Mouse (Mus musculus) forebrain, embryonic 16.5 days (tissue): ENCODE results near the gene Cnot6. TPM values are rescaled to one million over a fixed set of nuclear protein-coding genes. Genes with fewer than 3 reads are reported as not detected.
A peak's percentile ranks its signal among the peaks of the same experiment; 100 is the strongest.

Source experiments
- ATAC-seq: fragments of 200-750 bp; cut with Nextera tagmentation; 2 replicates; pipeline ENCODE4 v1.8.0; 2017; ENCODE audit warnings: mild to moderate bottlenecking, moderate library complexity
- H3K27ac ChIP-seq: fragments of 300-500 bp; sonication (generic); 2 replicates; pipeline ENCODE4 v1.5.1; 2014; ENCODE audit warnings: low read length, control low read depth
- H3K27me3 ChIP-seq: fragments of 300-500 bp; sonication (generic); replicated peaks from 2 replicates; pipeline ENCODE4 v1.6.1; 2014; ENCODE audit warnings: low read length; ENCODE audit not compliant: control insufficient read depth, insufficient read depth
- H3K36me3 ChIP-seq: fragments of 300-500 bp; sonication (generic); 2 replicates; pipeline ENCODE4 v1.6.1; 2014; ENCODE audit not compliant: control insufficient read depth, insufficient read depth
- H3K4me1 ChIP-seq: fragments of 300-500 bp; sonication (generic); replicated peaks from 2 replicates; pipeline ENCODE4 v1.6.1; 2014; ENCODE audit warnings: low read length; ENCODE audit not compliant: control insufficient read depth, insufficient read depth
- H3K4me2 ChIP-seq: fragments of 300-500 bp; sonication (generic); 2 replicates; pipeline ENCODE4 v1.6.1; 2014; ENCODE audit warnings: mild to moderate bottlenecking, low read length, control low read depth
- H3K4me3 ChIP-seq: fragments of 300-500 bp; sonication (generic); replicated peaks from 2 replicates; pipeline ENCODE4 v1.5.1; 2014; ENCODE audit warnings: mild to moderate bottlenecking, low read length, control low read depth
- H3K9ac ChIP-seq: fragments of 300-500 bp; sonication (generic); replicated peaks from 2 replicates; pipeline ENCODE4 v1.6.1; 2014; ENCODE audit warnings: low read depth, low read length, control low read depth
- H3K9me3 ChIP-seq: fragments of 300-500 bp; sonication (generic); 2 replicates; pipeline ENCODE4 v1.6.1; 2016; ENCODE audit warnings: low read length; ENCODE audit not compliant: control insufficient read depth
- WGBS: fragments of 180-500 bp; shearing (Covaris S2); extraction: QIAGEN DNeasy Blood & Tissue Kit; methylation state at CpG from one replicate; pipeline ENCODE4 v1.1.7; 2014; 5-methylcytosine and 5-hydroxymethylcytosine counted together
- polyA plus RNA-seq: library from polyadenylated mRNA; unstranded; fragments of >200 nt; fragmentation: Nextera tagmentation; extraction: Ambion mirVana; gene quantifications from 2 replicates; pipeline ENCODE4 v1.2.1, GENCODE M21; 2015

The Cnot6 gene
- polyA plus RNA-seq, 1 experiment from 2014 or later: 55.1 TPM

DNA sequence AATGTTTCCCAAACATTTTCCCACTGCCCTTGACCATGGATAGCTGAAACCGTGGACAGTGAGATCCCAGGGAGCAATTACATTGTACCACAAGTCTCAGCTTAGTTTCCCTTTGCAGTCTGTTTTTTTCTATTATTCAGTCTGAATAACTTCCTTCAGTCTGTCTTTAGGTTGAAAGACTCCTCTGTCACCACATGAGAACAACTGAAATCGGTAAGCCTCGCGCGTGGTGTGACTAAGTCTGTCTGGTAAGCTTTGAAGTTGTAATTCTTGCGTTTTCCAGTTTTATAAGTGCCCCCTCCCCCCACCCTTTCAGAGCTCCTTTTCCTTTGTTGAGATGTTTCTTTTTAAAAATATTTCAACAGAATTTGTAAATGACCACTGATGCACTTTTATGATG, 10.2 kb upstream of the Cnot6 start:
- Histone ChIP-seq H3K4me3 (no peak overlapping the region), H3K4me2 (no peak overlapping the region), H3K9me3 (no peaks in the 10 kb centered on the region), H3K27me3 (no peaks in the 10 kb centered on the region), H3K36me3 (no peaks in the 10 kb centered on the region), H3K4me1 (no peaks in the 10 kb centered on the region), H3K9ac (no peak overlapping the region), H3K27ac (no peak overlapping the region)
- no peak for ATAC-seq
- 65% methylated on average over 6 of the region's 6 CpGs for WGBS

DNA sequence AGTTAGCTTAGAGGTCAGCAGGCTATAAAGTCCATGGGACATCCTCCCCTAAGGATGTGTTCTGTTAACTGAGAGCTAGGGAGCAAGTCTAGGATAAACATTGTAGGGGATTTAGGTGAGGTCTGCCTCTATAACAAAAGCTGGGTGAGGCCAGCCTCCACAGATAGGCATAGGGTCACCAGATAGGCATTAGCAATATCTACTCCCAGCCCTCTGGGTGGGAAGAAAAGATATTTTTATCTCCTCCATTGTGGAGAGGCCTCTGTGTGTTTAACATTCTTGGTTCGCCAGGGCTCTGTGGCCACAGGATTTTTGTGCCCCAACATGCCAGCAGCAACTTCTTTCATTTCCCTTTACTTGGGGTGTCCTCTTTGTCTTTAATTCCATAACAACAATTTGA, 8.8 kb upstream of the Cnot6 start:
- H3K9me3 ChIP-seq: no peaks in the 10 kb centered on the region
- H3K4me1 ChIP-seq: no peaks in the 10 kb centered on the region
- H3K4me2 ChIP-seq: no peak overlapping the region
- no peaks in the 10 kb centered on the region for H3K27me3 ChIP-seq
- ATAC-seq: no peak
- H3K27ac ChIP-seq: no peak overlapping the region
- H3K4me3 ChIP-seq: no peak overlapping the region
- no peak overlapping the region for H3K9ac ChIP-seq
- WGBS: 87% methylated on average over 1 of the region's 1 CpGs
- no peaks in the 10 kb centered on the region for H3K36me3 ChIP-seq

DNA sequence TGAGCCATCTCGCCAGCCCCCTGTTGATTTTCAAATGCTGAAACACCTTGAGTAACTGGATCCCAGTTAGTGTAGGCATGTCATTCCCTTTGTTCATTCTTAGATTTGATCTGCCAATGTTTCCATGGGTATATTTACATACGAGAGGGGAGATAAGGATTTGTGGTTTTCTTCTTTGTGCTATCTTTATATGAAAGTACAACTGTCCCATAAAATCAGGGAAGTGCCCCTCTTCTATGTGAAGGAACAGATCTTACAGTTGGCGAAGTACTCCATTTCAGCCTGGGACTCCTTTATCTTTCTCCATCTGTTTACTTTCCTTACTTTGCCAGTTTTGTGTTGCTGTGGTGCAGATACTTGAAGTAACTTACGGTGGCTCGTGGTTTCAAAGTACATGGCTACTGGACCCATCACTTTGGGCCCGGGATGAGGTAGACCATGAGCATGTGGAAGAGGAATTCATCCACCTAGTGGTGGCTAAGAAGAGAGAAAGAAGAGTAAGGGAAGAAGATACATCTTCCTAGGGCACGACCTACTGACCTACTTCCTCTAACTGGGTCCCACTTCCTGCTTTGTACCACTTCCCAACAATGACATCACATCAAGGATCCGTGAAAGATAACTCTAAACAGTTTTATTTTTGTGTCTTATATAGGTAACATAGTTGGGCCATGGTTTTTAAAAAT, 7.1 kb upstream of the Cnot6 start:
- Histone ChIP-seq H3K4me2 (no peak overlapping the region), H3K9me3 (no peaks in the 10 kb centered on the region), H3K36me3 (no peaks in the 10 kb centered on the region), H3K9ac (no peak overlapping the region), H3K27me3 (no peaks in the 10 kb centered on the region), H3K4me3 (no peak overlapping the region), H3K27ac (no peak overlapping the region), H3K4me1 (no peaks in the 10 kb centered on the region)
- WGBS: 89% methylated on average over 8 of the region's 8 CpGs
- no peak for ATAC-seq

DNA sequence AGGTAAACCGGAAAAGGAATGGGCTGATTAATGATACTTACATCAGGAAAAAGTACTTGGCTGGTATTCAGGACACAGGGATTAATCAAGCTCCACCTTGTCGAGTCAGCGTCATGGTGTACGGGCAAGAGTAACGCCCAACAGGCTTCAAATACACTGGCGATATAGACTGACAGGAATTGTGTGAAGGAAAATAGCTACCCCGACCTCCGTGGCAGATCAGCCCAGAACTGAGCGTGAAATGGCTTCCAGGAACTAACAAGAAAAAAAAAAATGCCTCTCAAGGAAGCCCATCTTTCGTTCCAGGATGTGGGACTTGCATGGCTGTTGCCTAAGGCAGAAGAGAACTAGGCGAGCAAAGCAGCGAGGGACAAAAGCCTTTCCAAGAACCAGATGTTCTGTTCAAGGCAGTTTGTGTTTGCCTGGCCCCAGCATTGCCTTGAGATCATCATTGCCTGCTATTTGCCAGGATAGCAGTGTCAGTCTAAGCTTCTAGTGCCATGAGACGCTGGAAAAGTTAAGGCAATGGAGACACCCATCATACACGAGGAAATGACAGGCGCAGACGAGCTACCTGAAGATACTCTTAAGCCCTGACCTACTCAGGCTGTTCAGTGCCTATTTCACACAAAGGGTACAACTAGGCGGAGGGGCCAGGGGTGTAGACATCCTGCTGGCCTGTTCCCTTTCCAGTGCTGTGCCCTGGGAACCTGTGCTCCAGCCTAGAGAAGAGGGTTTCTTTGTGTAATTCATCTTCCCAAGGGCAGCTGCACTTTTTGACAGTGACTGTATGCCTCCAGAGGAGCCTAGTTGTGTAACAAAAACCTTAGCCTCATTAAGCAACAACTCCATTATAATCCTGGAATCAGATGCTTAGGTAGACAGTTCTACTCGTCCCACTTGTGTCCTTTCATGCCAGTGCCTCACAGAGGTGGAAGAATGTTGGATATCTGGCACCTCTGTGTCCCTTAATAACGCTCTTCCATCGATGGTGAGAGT, 1.1 kb upstream of the Cnot6 start:
- H3K4me2 ChIP-seq: peak overlapping the region; percentile 80
- H3K9me3 ChIP-seq: no peaks in the 10 kb centered on the region
- 28% methylated on average over 20 of the region's 20 CpGs for WGBS
- H3K36me3 ChIP-seq: no peaks in the 10 kb centered on the region
- peak; percentile 4 for ATAC-seq
- H3K9ac ChIP-seq: peak overlapping the region; percentile 36
- peak overlapping the region; percentile 77 for H3K27ac ChIP-seq
- no peaks in the 10 kb centered on the region for H3K27me3 ChIP-seq
- H3K4me1 ChIP-seq: peaks cover 32% of the 10 kb centered on the region
- peak overlapping the region; percentile 95 for H3K4me3 ChIP-seq

DNA sequence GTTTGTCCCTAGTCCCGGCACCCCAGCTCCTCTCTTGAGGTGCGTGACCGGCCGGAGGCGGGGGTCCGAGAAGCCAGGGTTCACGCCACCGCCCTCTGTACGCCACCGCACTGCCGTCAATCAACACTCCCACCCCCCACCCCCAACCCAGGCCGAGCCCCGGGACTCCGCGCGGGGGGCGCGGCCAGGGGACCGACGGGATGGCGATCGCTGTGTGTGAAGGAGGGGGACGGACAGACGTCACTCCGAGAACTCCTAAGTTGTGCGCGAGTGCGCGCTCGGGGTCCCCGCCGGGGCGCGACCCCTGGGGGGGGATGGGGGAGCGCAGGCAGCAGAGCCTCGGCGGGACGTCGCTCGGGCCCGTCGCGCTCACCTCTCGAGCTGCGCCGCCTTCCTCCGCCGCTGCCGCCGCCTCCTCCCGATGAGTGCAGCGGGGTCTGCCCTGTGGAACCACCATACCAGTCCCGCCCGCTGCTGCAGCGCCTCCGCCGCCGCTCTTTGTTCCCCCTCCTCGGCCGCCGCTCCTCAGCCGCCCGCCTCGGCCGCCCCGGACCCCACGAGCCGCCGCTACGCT, 455 bp downstream of the Cnot6 start:
- no peaks in the 10 kb centered on the region for H3K36me3 ChIP-seq
- under 1% methylated on average over 58 of the region's 70 CpGs for WGBS
- H3K9ac ChIP-seq: peak overlapping the region; percentile 99
- H3K4me2 ChIP-seq: peak overlapping the region; percentile 73
- H3K4me1 ChIP-seq: peaks cover 33% of the 10 kb centered on the region
- peak; percentile 69 for ATAC-seq
- H3K4me3 ChIP-seq: peak overlapping the region; percentile 95
- peak overlapping the region; percentile 96 for H3K27ac ChIP-seq
- H3K9me3 ChIP-seq: no peaks in the 10 kb centered on the region
- no peaks in the 10 kb centered on the region for H3K27me3 ChIP-seq

DNA sequence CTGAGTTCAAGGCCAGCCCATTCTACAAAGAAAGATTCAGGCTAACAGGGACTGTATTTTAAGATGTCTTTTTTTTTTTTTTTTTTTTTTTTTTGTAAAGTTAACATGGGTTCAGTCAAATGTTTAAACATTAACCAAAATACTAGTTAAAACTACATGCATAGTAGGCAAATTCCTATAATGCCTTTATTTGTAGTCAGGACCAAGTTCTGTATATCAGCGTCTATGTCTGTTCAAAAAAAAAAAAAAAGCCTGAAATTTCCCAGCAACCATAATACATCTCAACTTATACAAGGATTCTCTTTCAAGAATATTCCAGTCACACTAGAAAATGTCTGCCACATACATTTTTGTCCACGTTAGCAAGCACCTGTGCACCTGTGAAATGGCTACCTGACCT, 1.9 kb downstream of the Cnot6 start:
- H3K36me3 ChIP-seq: no peaks in the 10 kb centered on the region
- H3K4me3 ChIP-seq: peak overlapping the region; percentile 95
- ATAC-seq: no peak
- H3K9ac ChIP-seq: peak overlapping the region; percentile 99; the same call in 1 of the 2 replicates
- no peak overlapping the region for H3K27ac ChIP-seq
- H3K27me3 ChIP-seq: no peaks in the 10 kb centered on the region
- WGBS: 61% methylated on average over 2 of the region's 2 CpGs
- H3K4me2 ChIP-seq: peak overlapping the region; percentile 73
- H3K9me3 ChIP-seq: no peaks in the 10 kb centered on the region
- peaks cover 33% of the 10 kb centered on the region for H3K4me1 ChIP-seq

DNA sequence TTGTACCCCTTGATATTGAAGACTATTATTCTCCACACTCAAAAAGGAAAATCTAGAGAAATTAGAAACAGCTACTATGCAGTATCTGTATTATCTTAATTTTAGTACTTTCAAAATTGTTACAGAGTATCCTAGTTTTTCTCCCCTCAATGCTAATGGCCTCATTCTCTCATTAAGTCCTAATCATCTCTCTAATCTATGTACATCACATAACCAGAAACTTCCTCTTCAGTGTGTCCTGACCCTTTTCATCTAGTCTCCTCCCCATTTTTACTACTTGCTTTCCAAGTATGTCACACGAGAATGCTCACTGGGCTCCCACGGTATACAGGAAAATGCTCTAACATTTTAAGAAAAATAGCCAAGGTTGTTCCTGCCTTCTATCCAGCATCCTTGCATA, 4.7 kb downstream of the Cnot6 start:
- H3K27me3 ChIP-seq: no peaks in the 10 kb centered on the region
- no peak overlapping the region for H3K4me2 ChIP-seq
- WGBS: 82% methylated on average over 2 of the region's 2 CpGs
- H3K4me1 ChIP-seq: peaks cover 24% of the 10 kb centered on the region
- H3K27ac ChIP-seq: no peak overlapping the region
- no peaks in the 10 kb centered on the region for H3K9me3 ChIP-seq
- no peak for ATAC-seq
- H3K36me3 ChIP-seq: peaks cover 2% of the 10 kb centered on the region
- no peak overlapping the region for H3K9ac ChIP-seq
- no peak overlapping the region for H3K4me3 ChIP-seq

DNA sequence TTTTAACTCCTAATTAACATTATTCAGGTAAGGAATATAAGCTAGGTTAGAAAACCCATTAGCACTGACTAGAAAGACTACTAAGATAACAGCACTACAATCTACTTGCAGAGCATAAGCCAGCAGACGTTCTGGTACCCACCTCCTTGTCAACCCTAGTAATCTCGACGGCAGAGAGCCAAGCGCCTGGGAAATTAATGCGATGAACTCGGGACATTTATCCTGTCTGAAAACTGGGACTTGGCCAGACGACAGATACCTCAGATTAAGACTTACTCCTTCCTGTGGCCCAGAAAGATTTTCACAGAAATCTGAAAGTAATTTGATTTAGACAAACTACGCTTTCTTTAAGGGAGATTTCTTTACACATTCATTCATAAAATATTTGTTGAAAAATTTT, 7.7 kb downstream of the Cnot6 start:
- ATAC-seq: no peak
- Histone ChIP-seq H3K4me3 (no peak overlapping the region), H3K9ac (no peak overlapping the region), H3K27me3 (no peaks in the 10 kb centered on the region), H3K4me1 (peaks cover 11% of the 10 kb centered on the region), H3K27ac (no peak overlapping the region), H3K4me2 (no peak overlapping the region), H3K9me3 (no peaks in the 10 kb centered on the region), H3K36me3 (peaks cover 17% of the 10 kb centered on the region)
- WGBS: 77% methylated on average over 8 of the region's 8 CpGs

DNA sequence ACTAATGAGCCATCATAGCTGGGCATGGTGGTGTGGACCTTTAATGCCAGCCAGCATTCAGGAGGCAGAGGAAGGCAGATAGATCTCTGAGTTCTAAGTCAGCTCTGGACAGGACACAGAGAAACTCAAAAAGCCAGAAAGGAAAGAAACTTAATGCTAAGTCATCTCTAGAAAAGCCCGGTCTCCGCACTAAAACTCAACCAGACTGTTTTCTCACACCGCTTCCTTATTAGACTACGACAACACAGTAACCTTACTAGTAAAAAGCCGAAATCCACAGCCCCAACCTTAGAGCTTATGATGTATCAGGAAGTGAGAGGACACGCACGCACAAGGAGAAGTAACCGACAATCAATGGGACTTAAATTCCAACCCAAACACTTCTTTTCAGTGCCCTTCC, 10.5 kb downstream of the Cnot6 start:
- WGBS: 97% methylated on average over 8 of the region's 8 CpGs
- H3K36me3 ChIP-seq: peaks cover 17% of the 10 kb centered on the region
- ATAC-seq: no peak

More for the DNA sequence above, 10.5 kb downstream of the Cnot6 start:
- Histone ChIP-seq H3K4me1 (no peaks in the 10 kb centered on the region), H3K27ac (no peak overlapping the region), H3K27me3 (no peaks in the 10 kb centered on the region), H3K9ac (no peak overlapping the region), H3K9me3 (no peaks in the 10 kb centered on the region), H3K4me3 (no peak overlapping the region), H3K4me2 (no peak overlapping the region)
